Comparison of ENCODE assay signal across 19 mouse cellular contexts in genomic region chr11:68223143-68223542, GRCm38 (mm10).
DNase-seq lines count a peak whose midpoint lies in the region; ATAC-seq and TF ChIP-seq lines count a peak whose summit lies in the region.
"Had no signal": no experiment of that assay in that cellular context is flagged by ENCODE, and none has a peak within 500 bp of the region (broad histone marks: within the 10 kb centered on the region; RNA-seq: fewer than 3 reads in every experiment).

No protein-coding gene starts in this region.

- peak; percentile 31; the same call in 1 of the 2 replicates for TF ChIP-seq CTCF in kidney, postnatal 0 days (IDR thresholded peaks at IDR 0.05; ENCODE audit: low read depth)
- 0 out of 2 replicates have a peak, but pooled peaks have one; percentile 14 for TF ChIP-seq CTCF in thymus, adult 2 months (IDR thresholded peaks at IDR 0.05; ENCODE audit: borderline replicate concordance, control insufficient read depth, extremely low read depth, insufficient read depth, low read length, poor library complexity)

- no peak overlapping the region for H3K4me3 ChIP-seq in kidney, postnatal 0 days (replicated peaks; ENCODE audit: low read depth, low read length)
- no peak overlapping the region for H3K4me3 ChIP-seq in thymus, adult 2 months (ENCODE audit: control insufficient read depth, insufficient read depth, low read length)
- H3K4me3 ChIP-seq: embryonic facial prominence, embryonic 10.5 days; forebrain, embryonic 15.5 days; heart, embryonic 13.5 days; hindbrain, embryonic 15.5 days had no signal

- H3K27ac ChIP-seq in kidney, postnatal 0 days: no peak overlapping the region
- no peak overlapping the region for H3K27ac ChIP-seq in thymus, adult 2 months (ENCODE audit: control insufficient read depth, insufficient read depth, low read length)
- H3K27ac ChIP-seq: forebrain, embryonic 15.5 days; heart, embryonic 13.5 days; hindbrain, embryonic 15.5 days had no signal

- DNase-seq in kidney, postnatal 0 days (ENCODE audit: low spot score): no peak
- no peak for DNase-seq in kidney, postnatal 10 days
- peak; percentile 43 for DNase-seq in thymus, adult 2 months
- DNase-seq in thymus, postnatal 0 days (ENCODE audit: low spot score): no peak
- DNase-seq in ES-CJ7 (ENCODE audit: low read depth, low spot score): peak; percentile 14
- DNase-seq in thymus, postnatal 4 days: peak; percentile 58
- no peak for DNase-seq in cerebellum, adult 11 months
- DNase-seq: adrenal gland, postnatal 14 days; cerebellum, adult 18-20 months; cerebellum, adult 9-11 months; gastrocnemius, postnatal 36 days; heart, adult 11 months; heart, postnatal 36 days had no signal

- peaks cover under 1% of the 10 kb centered on the region; the same call in 1 of the 2 replicates for H3K4me1 ChIP-seq in kidney, postnatal 0 days (replicated peaks; ENCODE audit: insufficient read depth, low read length)
- H3K4me1 ChIP-seq in thymus, adult 2 months (replicated peaks; ENCODE audit: control insufficient read depth, insufficient read depth, low read length): peaks cover 28% of the 10 kb centered on the region
- H3K4me1 ChIP-seq: forebrain, embryonic 15.5 days had no signal

- H3K9ac ChIP-seq in kidney, postnatal 0 days (ENCODE audit: low read depth, low read length): no peak overlapping the region
- H3K9ac ChIP-seq: forebrain, embryonic 15.5 days; heart, embryonic 13.5 days; hindbrain, embryonic 15.5 days had no signal

- H3K27me3 ChIP-seq in kidney, postnatal 0 days (ENCODE audit: insufficient read depth, low read length): no peaks in the 10 kb centered on the region
- H3K27me3 ChIP-seq in thymus, adult 2 months (ENCODE audit: control insufficient read depth, insufficient read depth, low read length): no peaks in the 10 kb centered on the region
- H3K27me3 ChIP-seq: forebrain, embryonic 15.5 days; Patski had no signal

- TF ChIP-seq POLR2A in thymus, adult 2 months (IDR thresholded peaks at IDR 0.05; ENCODE audit: control insufficient read depth, extremely low read depth, insufficient read depth, low read length, poor library complexity): no peak

- WGBS in kidney, postnatal 0 days: 66% methylated on average over 13 of the region's 13 CpGs
- WGBS in thymus, adult 2 months: 85% methylated on average over 13 of the region's 13 CpGs

- no peaks in the 10 kb centered on the region for H3K36me3 ChIP-seq in kidney, postnatal 0 days (ENCODE audit: insufficient read depth, low read length)
- H3K36me3 ChIP-seq in thymus, adult 2 months (ENCODE audit: control insufficient read depth, insufficient read depth, low read length): no peaks in the 10 kb centered on the region
- H3K36me3 ChIP-seq: forebrain, embryonic 15.5 days; hindbrain, embryonic 15.5 days had no signal

- no peak overlapping the region for H3K4me2 ChIP-seq in kidney, postnatal 0 days (ENCODE audit: low read length)
- H3K4me2 ChIP-seq: forebrain, embryonic 15.5 days; heart, embryonic 13.5 days; hindbrain, embryonic 15.5 days had no signal

- H3K9me3 ChIP-seq in kidney, postnatal 0 days (replicated peaks; ENCODE audit: low read length): no peaks in the 10 kb centered on the region
- H3K9me3 ChIP-seq: embryonic facial prominence, embryonic 10.5 days; forebrain, embryonic 15.5 days; heart, embryonic 13.5 days; hindbrain, embryonic 15.5 days had no signal

- ATAC-seq in kidney, postnatal 0 days (replicated peaks; ENCODE audit: low FRiP score, low read depth): no peak
- ATAC-seq: activated CD4-positive, CD25-positive, alpha-beta regulatory T cell, adult 4 months; forebrain, embryonic 15.5 days; Patski had no signal

Comparison
In these comparisons a context has a peak if more than half of its experiments do, and no peak if none do; other contexts are left out.
1. DNase-seq: peak in thymus, adult 2 months (single experiment), ES-CJ7 (single experiment) and thymus, postnatal 4 days (single experiment); none in kidney, postnatal 0 days (single experiment), kidney, postnatal 10 days (single experiment), thymus, postnatal 0 days (single experiment) and cerebellum, adult 11 months (single experiment).